Mouse (Mus musculus) heart, embryonic 11.5 days (tissue): Measurements from ENCODE around the gene Ankrd1. TPM values are rescaled to one million over a fixed set of nuclear protein-coding genes. Genes with fewer than 3 reads are reported as not detected.

Experiments
- polyA plus RNA-seq: library from polyadenylated mRNA; unstranded; fragments of >200 nt; fragmentation: Nextera tagmentation; extraction: Ambion mirVana; gene quantifications from 2 replicates; pipeline ENCODE4 v1.2.1, GENCODE M21; 2014

Ankrd1 gene
- polyA plus RNA-seq, 1 experiment from 2014 or later, result 450 TPM

Other genes with a start within 250 kb of the Ankrd1 start
- gene Htr7, start 62.6 kb downstream of the Ankrd1 start, polyA plus RNA-seq, result not detected in 2 replicates
- 53.3 and 55.6 TPM in 2 replicates for gene Rpp30, start 36.4 kb downstream of the Ankrd1 start, polyA plus RNA-seq
- 40.6 and 43.4 TPM in 2 replicates for gene Pcgf5, start 228.2 kb upstream of the Ankrd1 start, polyA plus RNA-seq